Mouse (Mus musculus) liver, adult 2 months (tissue): ENCODE measurements around the gene Pip.

ENCODE experiments used
- CTCF ChIP-seq: fragments of 200-500 bp; IDR thresholded peaks from 2 replicates; pipeline ENCODE4 v1.5.1; 2011; ENCODE audit warnings: low read depth, low read length, control low read depth
- POLR2A ChIP-seq: fragments of 200-500 bp; IDR thresholded peaks from 2 replicates; pipeline ENCODE4 v1.6.1; 2011; ENCODE audit warnings: low read length, control low read depth; ENCODE audit not compliant: insufficient read depth; ENCODE audit errors: extremely low read depth

GRCm38 (mm10) chr6:41852689-41853088 lies 5.4 kb downstream of the Pip start, which contains the start of gene Sval2:
- no peak for TF ChIP-seq POLR2A
- TF ChIP-seq CTCF = no peak
